Mouse (Mus musculus) B cell, adult 2 months (primary cell): Measurements from ENCODE around the gene Zscan20.
A peak's percentile ranks its signal among the peaks of the same experiment; 100 is the strongest.
"Not testable (repeated sequence)": the region's sequence is repeated elsewhere in the genome, so short reads cannot be mapped to it uniquely, and the experiment has no call there.

Source experiments
- DNase-seq, 2 experiments: peaks; one replicate each; pipeline ENCODE4 v3.0.0; 2022

Zscan20 gene

GRCm38 (mm10) chr4:128611726-128612125 lies 1.8 kb upstream of the Zscan20 start:
- not testable (repeated sequence) for DNase-seq

DNA sequence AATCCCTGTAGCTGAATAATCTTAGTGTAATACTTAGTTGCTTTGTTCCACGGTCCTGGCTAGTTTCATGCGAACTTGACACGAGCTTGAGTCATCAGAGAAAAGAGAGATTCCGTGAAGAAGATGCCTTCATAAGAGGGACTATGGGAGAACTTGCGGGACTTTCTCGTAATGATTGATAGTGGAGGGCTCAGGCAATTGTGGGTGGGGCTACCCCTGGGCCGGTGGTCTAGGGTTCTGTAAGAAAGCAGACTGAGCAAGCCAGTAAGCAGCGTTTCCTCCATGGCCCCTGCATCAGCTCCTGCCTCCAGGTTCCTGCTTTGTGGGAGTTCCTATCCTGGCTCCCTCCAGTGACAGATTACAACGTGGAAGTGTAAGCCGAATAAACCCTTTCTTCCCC lies 808 bp upstream of the Zscan20 start:
- no peak for DNase-seq

DNA sequence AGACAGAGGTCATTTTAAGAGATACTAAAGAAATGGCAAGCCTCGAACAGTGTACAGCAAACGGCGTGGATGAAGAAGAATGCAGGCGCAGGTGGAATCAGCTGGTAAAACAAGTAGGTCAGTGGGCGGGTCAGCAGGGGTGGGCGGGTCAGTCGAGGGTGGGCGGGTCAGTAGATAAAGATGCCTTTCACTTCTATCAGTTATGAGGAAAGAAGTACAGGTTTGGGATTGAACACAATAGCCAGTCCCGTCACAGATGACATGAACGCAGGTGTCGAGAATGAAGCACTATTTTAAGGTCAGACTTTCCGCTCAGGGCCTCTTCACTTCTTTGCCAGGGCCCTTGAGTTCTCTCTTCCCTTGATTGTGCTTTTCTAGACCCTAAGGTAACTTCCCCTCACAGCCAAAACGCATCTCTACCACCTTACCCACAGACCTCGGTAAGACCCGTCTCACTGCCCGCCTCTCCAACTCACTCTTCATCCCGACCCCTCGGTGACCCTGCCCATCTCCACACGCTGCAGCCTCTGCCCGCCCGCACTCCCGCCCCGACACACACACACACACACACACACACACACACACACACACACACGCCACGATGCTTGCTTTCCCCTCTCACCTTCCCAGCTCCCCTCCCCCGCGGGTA lies 498 bp downstream of the Zscan20 start:
- DNase-seq, result no peak

GRCm38 (mm10) chr4:128607661-128608060 lies 2.2 kb downstream of the Zscan20 start:
- no peak for DNase-seq

DNA sequence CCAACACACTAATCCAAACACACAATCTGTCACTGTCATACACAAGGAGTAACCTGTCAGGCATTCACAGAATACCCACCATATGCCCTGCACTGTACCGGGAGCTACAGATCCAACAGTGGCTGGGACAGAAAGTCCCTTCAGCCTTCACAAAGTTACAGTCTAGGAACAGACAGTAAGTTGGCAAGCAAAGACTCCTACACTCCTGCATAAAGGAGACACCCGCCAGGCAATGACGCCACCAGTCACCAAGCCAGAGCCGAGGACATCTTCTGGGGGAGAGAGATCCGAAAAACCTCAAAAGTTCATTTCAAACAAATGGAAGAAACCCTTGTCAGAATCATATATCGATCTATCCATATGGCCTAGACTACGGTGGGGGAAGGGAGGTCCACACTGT lies 3.3 kb downstream of the Zscan20 start:
- no peak for DNase-seq

- no peak for DNase-seq
Observed at GRCm38 (mm10) chr4:128597801-128598560, 11.9 kb downstream of the Zscan20 start.

DNA sequence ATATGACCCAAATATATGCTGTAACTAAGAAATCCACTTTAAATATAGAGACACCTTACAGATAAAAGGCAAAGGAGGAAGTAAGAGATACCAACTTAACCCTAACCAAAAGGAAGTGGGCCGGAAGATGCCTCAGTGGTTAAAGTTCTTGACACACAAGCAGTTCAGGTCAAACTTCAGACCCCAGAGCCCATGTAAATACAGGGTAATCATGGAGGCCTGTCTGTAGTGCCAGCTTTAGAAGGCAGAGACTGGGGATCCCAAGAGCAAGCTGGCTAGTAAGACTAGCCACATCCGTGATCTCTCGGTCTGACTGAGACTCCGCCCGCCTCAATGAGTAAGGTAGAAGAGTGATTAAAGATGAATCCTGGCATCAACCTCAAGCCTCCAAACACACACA lies 15.8 kb downstream of the Zscan20 start:
- DNase-seq, result peak; percentile 46 to 49

GRCm38 (mm10) chr4:128593286-128593685 lies 16.6 kb downstream of the Zscan20 start:
- DNase-seq, result peak; percentile 42 to 51

GRCm38 (mm10) chr4:128579182-128579581 lies 30.7 kb downstream of the Zscan20 start:
- peak; percentile 81 to 84 for DNase-seq

DNA sequence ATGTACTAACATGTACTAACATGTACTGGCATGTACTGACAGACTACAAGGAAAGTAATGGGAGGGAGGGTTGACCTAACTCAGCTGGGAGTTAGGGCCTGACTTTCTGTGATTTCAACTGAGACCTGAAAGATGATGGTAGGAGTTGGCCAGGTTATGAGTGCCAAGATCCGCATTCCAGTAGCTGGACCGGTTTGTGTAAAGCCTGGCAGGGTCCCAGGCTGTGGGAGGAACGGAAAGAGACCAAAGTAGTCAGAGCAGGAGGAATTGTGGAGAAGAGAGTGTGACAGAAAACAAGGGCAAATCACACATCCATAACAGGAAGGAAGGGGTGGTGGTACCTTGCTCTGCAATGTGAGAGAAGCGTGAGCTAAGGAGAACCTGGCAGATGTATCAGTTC lies 34.1 kb downstream of the Zscan20 start:
- DNase-seq, result no peak

GRCm38 (mm10) chr4:128560327-128560726 lies 49.6 kb downstream of the Zscan20 start:
- DNase-seq, result peak in 1 of 2 experiments; percentile 5

- no peak for DNase-seq
Observed at GRCm38 (mm10) chr4:128554198-128554597, 55.7 kb downstream of the Zscan20 start.

DNA sequence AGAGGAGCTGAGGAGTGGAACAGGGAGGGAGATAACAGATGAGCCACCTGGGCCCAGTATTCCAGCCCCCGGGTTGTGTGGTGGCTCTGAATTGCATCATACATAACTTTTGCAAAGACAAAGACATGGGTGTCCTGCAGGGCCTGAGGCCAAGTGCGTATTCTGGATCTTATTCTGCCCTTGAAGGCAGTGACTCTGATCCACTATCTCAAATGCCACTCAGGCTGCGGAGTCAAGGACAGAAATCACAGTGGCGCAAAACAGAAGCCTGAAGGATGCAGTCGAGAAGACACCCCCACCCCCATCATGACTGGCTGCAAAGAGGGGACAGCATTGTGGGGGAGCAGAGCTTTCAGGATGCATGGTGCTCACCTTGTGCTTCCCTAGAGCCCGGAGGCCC lies 59.1 kb downstream of the Zscan20 start:
- DNase-seq, result no peak

DNA sequence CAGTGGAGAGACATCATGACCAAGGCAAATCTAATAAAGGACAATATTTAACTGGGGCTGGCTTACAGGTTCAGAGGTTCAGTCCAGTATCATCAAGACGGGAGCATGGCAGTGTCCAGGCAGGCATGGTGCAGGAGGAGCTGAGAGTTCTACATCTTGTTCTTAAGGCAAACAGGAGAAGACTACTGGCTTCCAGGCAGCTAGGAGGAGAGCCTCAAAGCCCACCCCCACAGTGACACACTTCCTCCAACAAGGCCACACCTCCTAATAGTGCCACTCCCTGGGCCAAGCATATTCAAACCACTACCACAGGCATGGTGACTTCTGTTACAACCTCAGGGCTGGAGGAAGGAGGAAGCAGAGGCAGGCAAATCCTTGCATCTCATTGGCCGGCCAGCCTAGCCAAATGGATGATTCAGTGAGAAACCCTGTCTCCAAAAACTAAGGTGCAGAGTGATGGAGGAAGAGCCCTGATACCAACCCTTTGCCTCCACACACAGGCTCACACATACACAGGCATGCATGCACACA lies 65.9 kb downstream of the Zscan20 start:
- DNase-seq, result not testable (repeated sequence)

DNA sequence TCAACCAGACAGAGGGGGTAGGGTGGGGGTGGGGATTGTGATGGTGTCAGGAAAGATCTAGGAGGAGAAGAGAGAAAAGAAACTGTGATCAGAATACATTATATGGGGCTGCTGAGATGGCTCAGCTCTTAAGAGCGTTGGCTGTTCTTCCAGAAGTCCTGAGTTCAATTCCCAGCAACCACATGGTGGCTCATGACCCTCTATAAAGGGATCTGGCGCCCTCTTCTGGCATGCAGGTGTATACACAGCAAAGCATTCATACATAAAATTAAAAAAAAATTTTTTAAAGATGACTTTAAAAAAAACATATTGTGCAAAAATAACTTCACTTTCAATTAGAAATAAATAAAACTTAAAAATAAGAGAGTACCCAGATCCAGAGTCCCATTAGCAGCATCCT lies 66.5 kb downstream of the Zscan20 start:
- DNase-seq, result peak in 1 of 2 experiments; percentile 6
